Mouse (Mus musculus) ES-Bruce4 (cell line): Measurements from ENCODE around the gene Canx.
A peak's percentile ranks its signal among the peaks of the same experiment; 100 is the strongest.

Experiments used
- CTCF ChIP-seq: IDR thresholded peaks from one replicate; pipeline ENCODE4 v1.8.1; 2011; ENCODE audit warnings: low read depth, low read length
- EP300 ChIP-seq: IDR thresholded peaks from 2 replicates; pipeline ENCODE4 v1.6.1; 2011; ENCODE audit warnings: low read depth, low read length; ENCODE audit not compliant: insufficient read depth
- POLR2A ChIP-seq: IDR thresholded peaks from one replicate; pipeline ENCODE4 v1.8.1; 2011; ENCODE audit warnings: low read length; ENCODE audit not compliant: insufficient read depth

GRCm38 (mm10) chr11:50364548-50364947, 39.1 kb upstream of the Canx start:
- TF ChIP-seq EP300 (no peak), CTCF (peak; percentile 61), POLR2A (no peak)
